Mouse (Mus musculus) cortical plate, adult 2 months (tissue): ENCODE data around the gene Vwa5b1. TPM values are rescaled to one million over a fixed set of nuclear protein-coding genes. Genes with fewer than 3 reads are reported as not detected.

Source experiments
- H3K27ac ChIP-seq: fragments of 200-500 bp; 2 replicates; pipeline ENCODE4 v1.5.1; 2012; ENCODE audit warnings: low read length, control low read depth, inconsistent platforms; ENCODE audit not compliant: insufficient read depth
- H3K4me1 ChIP-seq: fragments of 200-500 bp; 2 replicates; pipeline ENCODE4 v1.6.1; 2011; ENCODE audit warnings: low read length; ENCODE audit not compliant: control insufficient read depth, insufficient read depth
- H3K4me3 ChIP-seq: fragments of 200-500 bp; 2 replicates; pipeline ENCODE4 v1.5.1; 2011; ENCODE audit warnings: mild to moderate bottlenecking, low read length, control low read depth; ENCODE audit not compliant: insufficient read depth
- CTCF ChIP-seq: fragments of 200-500 bp; IDR thresholded peaks from 2 replicates; pipeline ENCODE4 v1.5.1; 2011; ENCODE audit warnings: mild to moderate bottlenecking, control low read depth, low read length; ENCODE audit not compliant: insufficient read depth; ENCODE audit errors: extremely low read depth
- POLR2A ChIP-seq: fragments of 200-500 bp; IDR thresholded peaks from 2 replicates; pipeline ENCODE4 v1.6.1; 2011; ENCODE audit warnings: mild to moderate bottlenecking, low read length, control low read depth; ENCODE audit not compliant: insufficient read depth; ENCODE audit errors: extremely low read depth
- polyA plus RNA-seq: library from polyadenylated mRNA; depleted of rRNA; stranded (reverse); fragments of >200 nt; gene quantifications from 2 replicates; pipeline ENCODE4 v1.2.3, GENCODE M21; 2012; rRNA removed

Vwa5b1 gene
- polyA plus RNA-seq, result 1.5 and 2.0 TPM in 2 replicates

DNA sequence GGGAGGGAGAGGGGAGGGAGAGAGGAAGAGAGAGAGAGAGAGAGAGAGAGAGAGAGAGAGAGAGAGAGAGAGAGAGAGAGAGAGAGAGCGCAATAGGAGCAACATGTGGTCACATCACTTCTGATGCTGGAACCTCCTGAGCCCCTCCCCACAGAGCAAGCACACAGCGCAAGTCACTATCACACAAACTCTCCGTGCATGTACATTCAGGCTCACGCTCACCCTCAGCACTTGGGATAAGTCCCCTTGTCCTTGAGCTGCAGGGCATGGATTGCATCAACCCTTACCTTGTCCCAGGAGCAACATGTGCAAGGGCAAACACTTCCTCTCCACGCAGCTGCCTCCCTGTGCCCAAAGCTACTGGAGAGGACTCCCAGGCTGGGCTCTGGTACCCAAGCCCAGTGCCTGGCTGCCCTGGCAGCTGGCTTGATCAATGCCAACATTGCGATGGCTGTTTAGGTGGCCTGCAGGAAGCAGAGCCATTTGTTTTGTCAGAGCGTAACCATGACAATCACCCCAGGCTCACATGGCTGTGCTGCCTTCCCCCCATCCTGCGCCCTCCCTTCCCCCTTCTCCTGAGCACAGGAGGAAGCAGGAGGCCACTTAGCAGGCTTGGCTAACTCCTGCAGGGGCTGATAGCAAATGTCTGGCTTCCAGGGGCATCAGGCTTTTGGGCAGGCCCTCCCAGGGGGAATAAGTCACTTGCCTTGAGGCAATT, at the start of gene Vwa5b1:
Gene Vwa5b1 (minus strand): TSS at position 457 of the 718 bp plus-strand sequence.
- H3K4me3 ChIP-seq, result no peak within 1 kb of the TSS

DNA sequence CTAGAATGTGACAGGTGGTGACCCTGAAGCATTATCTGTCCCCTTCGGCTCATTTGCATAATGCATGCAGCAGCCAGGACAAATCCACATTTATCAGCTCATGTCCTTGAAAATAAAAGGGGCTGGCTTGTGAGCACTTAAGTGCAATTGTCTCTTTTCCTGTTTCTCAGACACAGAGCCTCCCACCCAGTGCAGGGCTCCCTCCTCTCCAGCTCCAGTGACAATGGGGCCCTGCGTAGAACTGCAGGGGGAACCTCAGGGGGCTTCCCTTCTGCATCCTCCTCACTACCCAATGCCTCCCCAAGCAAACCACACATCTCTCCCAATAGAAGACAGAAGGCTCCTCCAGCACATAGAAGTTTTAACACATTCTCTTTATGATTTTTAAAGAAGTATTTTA, 47.1 kb upstream of the Vwa5b1 start:
- H3K4me3 ChIP-seq, result no peak overlapping the region
- no peak for TF ChIP-seq CTCF
- TF ChIP-seq POLR2A, result no peak
- no peak overlapping the region for H3K27ac ChIP-seq
- H3K4me1 ChIP-seq, result peaks cover 9% of the 10 kb centered on the region

More for the DNA sequence above, at the start of gene Vwa5b1:
- no peak within 1 kb of the TSS for H3K27ac ChIP-seq
- peaks cover 3% of the 10 kb centered on the region; the same call in 1 of the 2 replicates for H3K4me1 ChIP-seq
- TF ChIP-seq POLR2A, result no peak
- TF ChIP-seq CTCF, result no peak

DNA sequence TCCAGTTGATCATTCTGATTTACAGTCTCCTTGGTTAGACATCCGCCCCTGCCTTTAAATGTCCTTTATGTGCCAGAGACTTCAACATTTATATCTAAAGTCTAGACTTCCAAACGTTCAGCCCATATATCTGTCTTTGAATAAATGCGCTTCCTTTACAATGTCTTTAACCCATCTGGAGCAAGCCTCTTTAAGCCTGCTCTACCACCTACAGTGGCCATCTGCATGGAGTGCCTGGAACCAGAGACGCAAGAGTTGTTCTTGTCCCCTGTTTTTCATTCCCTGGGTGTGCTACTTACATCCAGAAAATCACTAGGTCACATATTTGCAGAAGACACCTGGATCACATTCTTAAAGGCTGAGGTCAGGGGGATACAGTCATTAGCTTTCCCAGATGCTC, 44.4 kb upstream of the Vwa5b1 start:
- no peak overlapping the region for H3K27ac ChIP-seq
- H3K4me1 ChIP-seq, result peaks cover 4% of the 10 kb centered on the region; the same call in 1 of the 2 replicates
- no peak overlapping the region for H3K4me3 ChIP-seq
- TF ChIP-seq POLR2A (no peak), CTCF (no peak)

DNA sequence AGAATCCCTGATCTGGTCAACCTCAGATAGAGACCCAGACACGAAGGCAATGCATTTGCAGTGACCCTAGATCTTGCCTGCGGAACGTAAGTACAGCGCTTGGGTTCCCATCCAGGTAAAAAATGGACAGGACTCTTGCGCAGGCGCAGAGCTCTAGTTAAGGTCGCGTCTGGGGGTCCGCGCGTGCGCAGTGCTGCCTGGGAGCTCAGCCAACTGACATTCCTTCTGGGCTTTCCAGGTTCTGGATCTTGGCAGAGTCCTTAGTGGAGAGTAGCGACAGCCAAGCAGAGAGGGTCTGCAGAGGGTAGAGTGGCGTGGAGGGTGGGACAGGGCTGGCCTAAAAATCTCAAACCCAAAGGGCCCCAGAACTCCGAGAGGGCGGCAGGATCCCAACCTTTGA, 41.9 kb upstream of the Vwa5b1 start:
- Histone ChIP-seq H3K27ac (peak overlapping the region; percentile 67), H3K4me3 (no peak overlapping the region), H3K4me1 (peaks cover 3% of the 10 kb centered on the region; the same call in 1 of the 2 replicates)
- no peak for TF ChIP-seq CTCF
- TF ChIP-seq POLR2A, result no peak

DNA sequence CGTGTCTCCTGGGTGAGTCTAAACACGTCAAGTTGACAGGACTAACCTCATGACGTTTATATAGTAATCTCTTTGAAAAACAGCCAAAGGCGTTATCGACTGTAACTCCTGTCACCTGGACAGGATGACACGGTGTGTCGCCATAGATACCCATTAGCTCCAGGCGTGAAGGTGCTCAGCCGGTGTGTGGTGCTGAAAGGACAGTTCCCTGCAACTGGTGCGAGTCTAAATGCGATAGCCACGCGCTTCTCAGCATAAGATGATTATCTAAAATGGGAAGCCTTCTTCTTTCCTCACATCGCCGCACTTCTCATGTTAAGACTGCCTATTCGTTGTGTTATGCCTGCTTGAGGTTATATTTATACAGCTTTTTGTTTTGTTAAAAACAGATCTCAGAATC, 40.8 kb upstream of the Vwa5b1 start:
- Histone ChIP-seq H3K4me3 (no peak overlapping the region), H3K27ac (no peak overlapping the region), H3K4me1 (peaks cover 3% of the 10 kb centered on the region; the same call in 1 of the 2 replicates)
- TF ChIP-seq CTCF, result no peak
- no peak for TF ChIP-seq POLR2A

DNA sequence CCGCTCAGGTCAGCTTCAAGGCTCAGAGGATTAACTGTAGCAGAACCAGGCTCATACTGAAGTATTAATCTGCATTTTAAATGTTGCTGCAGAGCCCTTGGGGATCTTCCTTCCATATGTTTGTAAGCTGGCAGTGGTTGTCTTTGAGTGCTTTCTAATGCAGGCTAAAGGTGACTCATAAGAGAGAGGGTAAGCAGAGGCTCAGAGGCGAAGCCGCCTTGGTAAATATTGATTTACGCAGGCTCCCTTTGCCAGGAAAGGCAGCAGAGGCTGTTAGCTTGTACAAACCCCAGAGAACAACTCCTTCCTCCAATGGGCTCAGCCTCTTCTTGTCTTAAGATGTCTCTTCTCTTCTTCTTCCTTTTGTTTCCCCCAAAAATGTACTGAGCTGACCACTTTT, 36.5 kb upstream of the Vwa5b1 start:
- no peak overlapping the region for H3K4me3 ChIP-seq
- TF ChIP-seq POLR2A (no peak), CTCF (no peak)
- H3K4me1 ChIP-seq, result no peaks in the 10 kb centered on the region
- no peak overlapping the region for H3K27ac ChIP-seq

DNA sequence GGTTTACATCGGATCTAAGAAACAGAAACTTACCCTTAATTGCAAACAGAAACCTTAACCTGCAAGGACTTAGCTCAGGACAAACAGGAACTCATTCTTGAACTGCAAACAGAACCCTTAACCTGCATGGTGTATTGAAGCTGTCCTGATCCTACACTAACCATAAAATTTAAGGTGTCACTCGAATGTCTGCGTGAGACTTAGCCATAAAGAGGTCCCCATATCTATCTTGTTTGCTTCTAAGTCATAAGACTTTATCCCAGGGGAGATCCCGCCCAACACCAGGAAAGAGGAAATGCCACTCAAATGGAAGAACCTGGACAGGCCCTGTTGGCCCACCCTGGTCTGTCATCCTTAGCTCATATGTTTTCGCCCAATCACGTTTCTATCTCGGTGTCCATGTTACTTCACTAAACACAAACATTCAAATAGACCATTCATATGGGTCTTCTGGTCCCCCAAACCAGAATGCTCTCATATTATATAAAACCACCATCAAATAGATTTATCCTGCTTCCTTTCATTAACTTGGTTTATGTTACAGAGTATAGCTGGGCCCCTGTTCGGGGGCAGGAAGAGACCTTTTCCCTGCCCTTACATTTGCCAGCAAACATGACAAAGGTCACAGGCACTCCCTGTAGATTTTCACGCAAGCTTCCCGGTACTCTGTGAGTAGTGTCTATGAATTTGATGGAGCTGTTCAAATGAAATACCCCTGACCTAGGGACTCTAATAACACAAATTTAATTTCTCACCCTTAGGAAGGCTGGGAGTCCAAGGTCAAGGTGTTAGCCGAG, 34.6 kb upstream of the Vwa5b1 start:
- TF ChIP-seq POLR2A (no peak), CTCF (no peak)
- Histone ChIP-seq H3K4me3 (no peak overlapping the region), H3K4me1 (0 out of 2 replicates have a peak, but pooled peaks cover 2% of the 10 kb centered on the region), H3K27ac (no peak overlapping the region)

DNA sequence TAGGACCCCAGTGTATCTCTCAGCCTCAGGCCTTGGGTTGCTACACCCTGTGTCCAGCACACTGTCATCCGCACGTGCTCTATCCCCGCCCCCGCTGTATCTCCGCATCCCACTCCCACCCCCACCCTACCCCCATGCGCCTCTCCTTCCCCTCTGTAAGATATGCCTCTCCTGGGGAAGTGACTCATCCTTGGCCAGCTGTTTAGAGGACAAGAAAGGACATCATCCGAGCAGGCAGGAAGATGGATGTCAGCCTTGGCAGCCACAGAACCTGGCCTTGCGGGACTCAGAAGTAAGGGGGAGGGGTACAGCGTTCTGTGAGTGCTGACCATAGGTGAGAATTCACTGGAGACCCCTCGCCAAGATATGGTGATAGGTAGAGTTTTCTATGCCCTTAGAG, 30.8 kb upstream of the Vwa5b1 start:
- TF ChIP-seq POLR2A (no peak), CTCF (no peak)
- H3K4me3 ChIP-seq, result no peak overlapping the region

DNA sequence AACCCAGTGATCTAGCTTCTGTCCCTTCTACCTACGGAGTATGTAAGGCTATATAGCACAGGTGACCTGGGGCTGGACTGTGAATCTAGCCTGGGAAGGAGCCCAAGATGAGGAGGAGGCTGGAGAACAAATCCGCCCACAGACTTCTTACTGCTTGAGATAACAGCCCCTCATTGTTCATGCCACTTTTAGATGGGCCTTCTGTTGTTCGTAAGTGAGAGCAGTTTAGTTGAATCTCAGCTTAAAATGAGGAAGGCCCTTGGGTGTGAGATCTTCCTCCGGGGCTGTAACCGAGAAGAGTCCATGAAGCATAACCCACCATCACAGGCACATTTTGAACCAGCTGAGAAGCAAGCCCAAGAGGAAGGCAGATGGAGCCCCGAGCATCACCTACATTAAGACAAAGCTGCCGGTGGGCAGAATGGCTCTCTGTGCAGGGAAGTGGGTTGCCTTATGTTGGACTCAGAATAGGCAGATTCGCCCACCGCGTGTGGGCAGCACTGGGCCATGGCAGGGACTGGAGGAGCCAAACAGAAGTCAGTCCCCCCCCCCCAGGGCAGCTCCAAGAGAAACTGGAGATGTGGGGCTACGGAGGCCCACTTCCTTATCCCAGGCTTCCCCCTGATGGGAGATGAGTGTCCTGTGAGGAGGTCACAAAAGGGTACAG, 24.4 kb upstream of the Vwa5b1 start:
- Histone ChIP-seq H3K27ac (peak overlapping the region; percentile 20), H3K4me1 (peaks cover 4% of the 10 kb centered on the region), H3K4me3 (no peak overlapping the region)
- TF ChIP-seq POLR2A (no peak), CTCF (no peak)

More for the DNA sequence above, 30.8 kb upstream of the Vwa5b1 start:
- no peak overlapping the region for H3K27ac ChIP-seq
- H3K4me1 ChIP-seq, result 0 out of 2 replicates have a peak, but pooled peaks cover 2% of the 10 kb centered on the region
